Mouse (Mus musculus) forebrain, embryonic 14.5 days (tissue): ENCODE results near the gene Drd5. TPM values are rescaled to one million over a fixed set of nuclear protein-coding genes. Genes with fewer than 3 reads are reported as not detected.
A peak's percentile ranks its signal among the peaks of the same experiment; 100 is the strongest.

Experiments
- ATAC-seq: fragments of 200-750 bp; cut with Nextera tagmentation; 2 replicates; pipeline ENCODE4 v1.8.0; 2017; ENCODE audit warnings: mild to moderate bottlenecking, moderate library complexity
- DNase-seq: peaks from one replicate; pipeline ENCODE4 v3.0.0-alpha.2; 2015; ENCODE audit warnings: low spot score
- H3K27ac ChIP-seq: fragments of 300-500 bp; sonication (generic); 2 replicates; pipeline ENCODE4 v1.5.1; 2014; ENCODE audit warnings: low read depth, mild to moderate bottlenecking, control low read depth, low read length, moderate library complexity
- H3K27me3 ChIP-seq: fragments of 300-500 bp; sonication (generic); replicated peaks from 2 replicates; pipeline ENCODE4 v1.6.1; 2014; ENCODE audit warnings: low read length, control low read depth, mixed read lengths; ENCODE audit not compliant: control insufficient read depth, insufficient read depth
- H3K36me3 ChIP-seq: fragments of 300-500 bp; sonication (generic); 2 replicates; pipeline ENCODE4 v1.6.1; 2014; ENCODE audit warnings: low read length, control low read depth; ENCODE audit not compliant: control insufficient read depth, insufficient read depth
- H3K4me1 ChIP-seq: fragments of 300-500 bp; sonication (generic); 2 replicates; pipeline ENCODE4 v1.6.1; 2014; ENCODE audit warnings: antibody characterized with exemption, low read length, control low read depth; ENCODE audit not compliant: control insufficient read depth, insufficient read depth
- H3K4me2 ChIP-seq: fragments of 300-500 bp; sonication (generic); 2 replicates; pipeline ENCODE4 v1.6.1; 2014; ENCODE audit warnings: mild to moderate bottlenecking, control low read depth, low read length
- H3K4me3 ChIP-seq: fragments of 300-500 bp; sonication (generic); 2 replicates; pipeline ENCODE4 v1.5.1; 2014; ENCODE audit warnings: low read depth, low read length, control low read depth
- H3K9ac ChIP-seq: fragments of 300-500 bp; sonication (generic); 2 replicates; pipeline ENCODE4 v1.6.1; 2014; ENCODE audit warnings: mild to moderate bottlenecking, low read length, control low read depth, moderate library complexity
- H3K9me3 ChIP-seq: fragments of 300-500 bp; sonication (generic); replicated peaks from 2 replicates; pipeline ENCODE4 v1.6.1; 2016; ENCODE audit warnings: low read length, control low read depth, mixed read lengths; ENCODE audit not compliant: control insufficient read depth
- WGBS: fragments of 180-500 bp; shearing (Covaris S2); extraction: QIAGEN DNeasy Blood & Tissue Kit; methylation state at CpG from one replicate; pipeline ENCODE4 v1.1.7; 2014; 5-methylcytosine and 5-hydroxymethylcytosine counted together
- polyA plus RNA-seq: library from polyadenylated mRNA; unstranded; fragments of >200 nt; fragmentation: Nextera tagmentation; extraction: Ambion mirVana; gene quantifications from 2 replicates; pipeline ENCODE4 v1.2.1, GENCODE M21; 2014

The Drd5 gene
- polyA plus RNA-seq, 1 experiment from 2014 or later = 0.14 TPM

DNA sequence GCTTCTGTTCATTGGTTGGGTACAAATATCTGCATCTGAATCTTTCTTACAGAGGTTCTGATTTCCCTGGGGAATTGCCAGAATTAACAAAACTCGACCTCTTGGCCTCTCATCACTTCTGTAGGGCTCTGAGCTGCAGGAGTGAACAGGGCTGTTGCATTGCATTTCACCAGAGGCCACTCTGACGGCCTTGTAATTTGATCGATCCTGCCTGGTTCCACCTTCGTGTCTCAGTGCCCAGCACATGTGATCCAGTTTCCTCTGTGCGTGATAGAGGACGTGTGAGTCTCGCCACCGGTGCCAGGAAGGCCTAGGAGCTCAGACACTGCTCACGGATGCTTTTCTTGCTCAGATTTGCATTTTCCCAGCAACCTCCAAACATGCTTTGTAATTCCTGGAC, 33.4 kb upstream of the Drd5 start:
- Histone ChIP-seq H3K4me2 (no peak overlapping the region), H3K36me3 (no peaks in the 10 kb centered on the region), H3K4me1 (no peaks in the 10 kb centered on the region), H3K27me3 (0 out of 2 replicates have a peak, but pooled peaks cover 2% of the 10 kb centered on the region), H3K9ac (no peak overlapping the region), H3K9me3 (no peaks in the 10 kb centered on the region), H3K4me3 (no peak overlapping the region), H3K27ac (no peak overlapping the region)
- ATAC-seq = no peak
- WGBS = 79% methylated on average over 9 of the region's 9 CpGs
- DNase-seq = no peak

DNA sequence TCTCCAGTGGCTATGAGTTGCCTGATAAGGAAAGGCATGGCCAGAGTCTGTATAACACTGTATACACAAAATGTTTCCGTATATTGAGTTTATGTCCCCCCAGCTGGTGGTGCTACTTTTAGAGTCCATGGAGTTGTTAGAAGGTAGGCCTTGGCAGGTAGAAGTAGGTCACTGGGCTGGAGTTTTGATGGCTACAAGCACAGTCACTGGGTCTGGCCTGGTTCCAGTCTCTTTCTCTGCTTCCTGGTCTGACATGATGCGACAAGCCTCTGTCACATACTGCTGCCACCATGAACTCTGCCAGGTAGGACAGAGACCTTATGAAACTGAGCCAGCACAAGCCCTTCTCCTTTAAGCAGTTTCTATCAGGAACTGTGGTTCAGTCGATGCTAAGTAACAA, 30.7 kb upstream of the Drd5 start:
- no peak overlapping the region for H3K4me2 ChIP-seq
- no peak overlapping the region for H3K4me3 ChIP-seq
- no peaks in the 10 kb centered on the region for H3K9me3 ChIP-seq
- H3K27me3 ChIP-seq = no peaks in the 10 kb centered on the region
- H3K9ac ChIP-seq = no peak overlapping the region
- WGBS = 96% methylated on average over 3 of the region's 3 CpGs
- no peaks in the 10 kb centered on the region for H3K36me3 ChIP-seq
- ATAC-seq (no peak), DNase-seq (no peak)
- no peaks in the 10 kb centered on the region for H3K4me1 ChIP-seq
- H3K27ac ChIP-seq = no peak overlapping the region

DNA sequence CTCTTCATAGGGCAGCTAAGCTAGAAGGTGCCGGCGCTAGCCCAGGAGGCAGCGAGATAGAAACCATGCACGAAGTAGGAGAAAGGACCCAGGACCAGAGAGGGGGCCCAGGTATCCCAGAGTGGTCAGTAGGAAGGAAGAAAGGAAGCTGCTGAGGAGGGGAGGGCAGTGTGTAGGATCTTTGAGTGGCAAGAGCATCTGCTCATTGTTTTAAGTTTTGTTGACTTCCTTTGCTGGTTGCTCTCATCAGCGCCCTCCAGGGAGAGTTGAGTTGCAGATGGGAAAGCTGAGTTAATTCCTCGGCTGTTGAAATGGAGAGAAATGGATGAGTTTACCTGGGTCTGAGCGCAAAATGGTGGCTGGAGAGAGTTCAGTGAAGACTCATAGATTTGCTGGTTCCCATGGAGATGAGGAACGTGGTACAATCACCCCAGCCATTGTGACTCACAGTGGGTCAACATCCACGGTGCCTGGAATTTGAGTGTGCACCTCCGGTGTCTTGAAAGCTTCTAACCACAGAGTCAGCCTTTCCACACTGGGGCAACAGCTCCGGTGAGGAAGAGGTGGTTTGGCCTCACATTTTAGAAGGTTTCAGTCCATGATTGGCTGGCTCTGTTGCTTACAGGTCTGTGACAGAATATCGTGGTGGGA, 17.3 kb upstream of the Drd5 start:
- H3K4me3 ChIP-seq = no peak overlapping the region
- WGBS = 90% methylated on average over 12 of the region's 12 CpGs
- no peak overlapping the region for H3K4me2 ChIP-seq
- no peaks in the 10 kb centered on the region for H3K4me1 ChIP-seq
- H3K27ac ChIP-seq = no peak overlapping the region
- no peak for ATAC-seq
- H3K9ac ChIP-seq = no peak overlapping the region
- H3K27me3 ChIP-seq = no peaks in the 10 kb centered on the region
- no peaks in the 10 kb centered on the region for H3K9me3 ChIP-seq
- H3K36me3 ChIP-seq = no peaks in the 10 kb centered on the region
- DNase-seq = no peak

DNA sequence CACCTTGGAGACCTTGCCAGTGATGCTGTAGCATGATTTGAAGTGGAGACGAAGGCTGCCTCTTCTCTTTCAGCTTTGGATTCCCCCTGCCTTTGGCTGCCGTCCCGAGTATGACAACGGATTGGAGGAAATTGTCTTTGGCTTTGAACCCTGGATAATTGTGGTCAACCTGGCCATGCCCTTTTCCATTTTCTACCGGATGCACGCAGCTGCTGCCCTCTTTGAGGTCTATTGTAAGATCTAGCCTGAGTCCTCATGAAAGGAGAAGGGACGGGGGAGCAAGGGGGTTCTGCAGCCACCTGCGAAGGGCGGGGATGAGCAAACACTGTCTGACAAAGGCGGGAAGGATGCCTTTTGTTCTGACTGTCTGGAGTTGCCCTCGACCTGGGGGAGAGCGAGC, 16.5 kb upstream of the Drd5 start:
- 27% methylated on average over 12 of the region's 12 CpGs for WGBS
- no peak overlapping the region for H3K9ac ChIP-seq
- no peak for ATAC-seq
- no peaks in the 10 kb centered on the region for H3K36me3 ChIP-seq
- H3K4me1 ChIP-seq = no peaks in the 10 kb centered on the region
- no peak overlapping the region for H3K4me2 ChIP-seq
- no peaks in the 10 kb centered on the region for H3K9me3 ChIP-seq
- DNase-seq = no peak
- H3K27me3 ChIP-seq = no peaks in the 10 kb centered on the region
- H3K4me3 ChIP-seq = no peak overlapping the region
- no peak overlapping the region for H3K27ac ChIP-seq

DNA sequence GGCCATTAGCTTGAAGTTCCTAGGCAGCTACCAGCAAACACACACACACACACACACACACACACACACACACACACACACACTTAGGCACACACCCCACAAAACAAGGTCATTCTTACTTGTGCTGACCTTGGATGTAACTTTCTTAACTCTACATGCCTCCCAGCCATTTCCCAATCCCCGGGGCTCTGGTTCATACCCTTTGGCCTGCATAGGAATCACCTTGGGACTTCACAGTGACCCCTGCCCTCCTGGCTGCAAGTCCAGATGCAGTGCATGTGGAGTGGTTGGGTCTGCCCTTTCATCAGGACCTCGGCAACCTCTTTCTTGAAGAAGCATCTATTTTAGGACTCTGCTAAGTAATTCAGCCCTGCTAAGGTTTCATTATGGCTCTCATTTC, 13.9 kb upstream of the Drd5 start:
- Histone ChIP-seq H3K9ac (no peak overlapping the region), H3K4me2 (no peak overlapping the region), H3K4me3 (no peak overlapping the region), H3K27ac (no peak overlapping the region), H3K27me3 (no peaks in the 10 kb centered on the region), H3K9me3 (no peaks in the 10 kb centered on the region), H3K36me3 (no peaks in the 10 kb centered on the region), H3K4me1 (no peaks in the 10 kb centered on the region)
- 90% methylated on average over 2 of the region's 2 CpGs for WGBS
- DNase-seq = no peak
- ATAC-seq = no peak

DNA sequence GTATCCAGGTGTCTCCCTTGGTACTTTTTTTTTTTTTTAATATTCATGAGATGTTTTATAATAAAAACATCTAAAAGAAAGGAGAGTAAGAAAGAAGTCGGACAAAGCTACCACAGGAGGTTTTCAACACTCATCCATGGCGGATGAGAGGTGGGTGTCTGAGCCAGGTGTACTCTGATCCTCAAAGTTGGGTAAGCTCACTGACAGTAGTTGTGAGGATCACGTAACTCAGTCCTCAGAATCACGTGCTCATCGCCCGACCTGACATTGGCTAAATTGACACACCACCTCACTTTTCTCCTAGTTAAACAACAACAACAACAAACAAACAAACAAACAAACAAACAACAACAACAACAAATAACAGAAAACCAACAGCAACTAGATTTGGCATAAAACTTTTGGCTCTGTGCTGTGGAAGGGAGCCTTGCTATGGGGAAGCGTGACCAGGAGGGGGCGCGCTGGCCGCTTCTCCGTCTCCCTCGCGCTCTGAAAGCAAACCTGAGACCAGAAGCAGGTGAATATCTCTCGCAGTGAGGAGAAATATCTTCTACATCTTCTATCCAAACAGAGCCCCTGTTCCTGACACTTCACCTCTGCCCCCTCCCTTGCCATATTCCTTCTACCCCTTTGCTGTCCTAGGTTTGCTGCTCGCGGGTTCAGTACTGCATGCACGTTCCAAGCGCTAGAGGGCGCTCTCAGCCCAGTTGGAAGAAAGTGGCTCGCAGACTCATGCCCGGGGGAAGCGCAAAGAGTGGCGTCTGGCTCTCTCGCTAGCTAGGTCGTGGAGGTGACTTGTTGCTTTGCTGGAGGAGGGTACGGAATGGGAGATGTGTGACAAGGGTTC, 11.7 kb upstream of the Drd5 start:
- H3K4me1 ChIP-seq = no peaks in the 10 kb centered on the region
- peak overlapping the region; percentile 25 for H3K4me3 ChIP-seq
- no peak overlapping the region for H3K9ac ChIP-seq
- 10% methylated on average over 26 of the region's 26 CpGs for WGBS
- ATAC-seq = peak; percentile 93
- no peaks in the 10 kb centered on the region for H3K36me3 ChIP-seq
- H3K9me3 ChIP-seq = no peaks in the 10 kb centered on the region
- H3K27ac ChIP-seq = no peak overlapping the region
- peak overlapping the region; percentile 51 for H3K4me2 ChIP-seq
- DNase-seq = peak; percentile 93
- no peaks in the 10 kb centered on the region for H3K27me3 ChIP-seq

DNA sequence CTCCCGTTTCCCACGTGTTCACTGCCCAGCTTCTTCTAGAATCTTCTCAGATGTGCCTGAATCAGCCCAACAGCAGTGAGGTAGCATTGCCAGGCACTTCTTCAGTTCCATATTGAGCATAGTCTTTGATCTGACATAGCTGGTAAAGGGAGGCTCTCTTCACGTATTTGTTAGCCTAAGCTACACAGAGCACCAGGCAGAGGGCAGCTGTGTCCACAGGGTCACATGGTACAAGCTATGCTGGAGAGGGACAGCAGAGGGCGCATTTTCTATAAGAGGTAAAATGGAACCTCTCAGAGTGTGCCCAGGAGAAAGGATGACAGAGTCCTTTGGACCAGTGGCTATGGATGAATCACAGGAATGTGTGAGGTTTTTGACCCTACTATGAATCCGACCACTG, 10.3 kb upstream of the Drd5 start:
- no peak overlapping the region for H3K9ac ChIP-seq
- H3K27me3 ChIP-seq = no peaks in the 10 kb centered on the region
- no peak overlapping the region for H3K27ac ChIP-seq
- H3K36me3 ChIP-seq = no peaks in the 10 kb centered on the region
- no peak overlapping the region for H3K4me2 ChIP-seq
- H3K4me1 ChIP-seq = no peaks in the 10 kb centered on the region
- peak; percentile 56 for DNase-seq
- no peak overlapping the region for H3K4me3 ChIP-seq
- H3K9me3 ChIP-seq = no peaks in the 10 kb centered on the region
- WGBS = 54% methylated on average over 5 of the region's 5 CpGs
- ATAC-seq = no peak; the same call in 1 of the 2 replicates

DNA sequence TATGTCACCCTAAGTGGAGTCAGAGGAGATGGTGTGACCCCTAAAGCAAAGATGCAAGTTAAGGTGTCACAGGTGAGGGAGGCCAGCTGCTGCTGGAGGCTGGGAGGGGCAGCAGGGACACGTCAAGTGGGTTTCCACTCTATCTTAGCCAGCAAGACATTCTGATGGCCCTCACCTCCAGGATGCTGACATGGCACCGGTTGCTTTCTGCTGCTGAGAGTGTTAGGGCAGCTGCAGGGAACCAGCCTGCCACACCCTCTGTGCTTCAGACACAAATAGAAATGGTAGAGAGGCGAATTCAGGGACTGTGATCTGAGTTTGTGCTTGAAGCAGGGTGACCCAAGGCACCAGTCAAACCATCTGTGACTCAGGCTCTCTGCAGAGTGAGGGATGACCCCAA, 9.4 kb upstream of the Drd5 start:
- H3K9me3 ChIP-seq = no peaks in the 10 kb centered on the region
- WGBS = 67% methylated on average over 3 of the region's 3 CpGs
- no peak for DNase-seq
- no peaks in the 10 kb centered on the region for H3K27me3 ChIP-seq
- no peak overlapping the region for H3K4me2 ChIP-seq
- H3K4me3 ChIP-seq = no peak overlapping the region
- H3K9ac ChIP-seq = no peak overlapping the region
- ATAC-seq = no peak
- no peaks in the 10 kb centered on the region for H3K36me3 ChIP-seq
- no peaks in the 10 kb centered on the region for H3K4me1 ChIP-seq
- H3K27ac ChIP-seq = no peak overlapping the region

DNA sequence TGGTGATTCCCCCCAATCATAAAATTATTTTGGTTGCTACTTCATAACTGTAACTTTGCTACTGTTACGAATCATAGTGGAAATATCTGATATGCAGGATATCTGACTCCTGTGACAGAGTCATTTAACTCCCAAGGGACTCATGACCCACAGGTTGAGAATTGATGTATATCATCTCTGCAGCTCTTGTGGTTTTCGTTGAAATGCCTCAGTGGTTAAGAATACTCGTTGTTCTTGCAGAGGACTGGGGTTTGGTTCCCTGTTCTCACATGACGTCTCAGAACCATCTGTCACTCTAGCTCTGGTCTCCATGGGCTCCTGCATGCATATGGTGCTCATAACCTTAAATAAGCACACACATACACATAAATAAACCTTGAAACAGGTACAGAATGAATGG, 14.2 kb downstream of the Drd5 start:
- Histone ChIP-seq H3K4me1 (no peaks in the 10 kb centered on the region), H3K9me3 (no peaks in the 10 kb centered on the region), H3K4me2 (no peak overlapping the region), H3K36me3 (no peaks in the 10 kb centered on the region), H3K27me3 (no peaks in the 10 kb centered on the region), H3K4me3 (no peak overlapping the region), H3K27ac (no peak overlapping the region), H3K9ac (no peak overlapping the region)
- no peak for ATAC-seq
- no peak for DNase-seq
- 84% methylated on average over 4 of the region's 4 CpGs for WGBS
